Mouse (Mus musculus) liver, adult 2 months (tissue): ENCODE measurements around the gene S100a4. TPM values are rescaled to one million over a fixed set of nuclear protein-coding genes. Genes with fewer than 3 reads are reported as not detected.

ENCODE experiments used
- DNase-seq: peaks from one replicate; pipeline ENCODE4 v3.0.0-alpha.2; 2011; ENCODE audit warnings: low read depth, low spot score; ENCODE audit errors: extremely low read depth
- H3K27ac ChIP-seq: fragments of 200-500 bp; replicated peaks from 2 replicates; pipeline ENCODE4 v1.5.1; 2012; ENCODE audit warnings: low read depth, mild to moderate bottlenecking, control low read depth, inconsistent platforms, low read length; ENCODE audit not compliant: insufficient read depth
- H3K27me3 ChIP-seq: fragments of 200-500 bp; 2 replicates; pipeline ENCODE4 v1.6.1; 2012; ENCODE audit warnings: mild to moderate bottlenecking, moderate library complexity, low read length, inconsistent platforms; ENCODE audit not compliant: control insufficient read depth, insufficient read depth
- H3K36me3 ChIP-seq: fragments of 200-500 bp; 2 replicates; pipeline ENCODE4 v1.6.1; 2012; ENCODE audit warnings: low read length, inconsistent platforms; ENCODE audit not compliant: control insufficient read depth, insufficient read depth
- H3K4me1 ChIP-seq: fragments of 200-500 bp; 2 replicates; pipeline ENCODE4 v1.6.1; 2011; ENCODE audit warnings: low read length; ENCODE audit not compliant: control insufficient read depth, insufficient read depth
- H3K4me3 ChIP-seq: fragments of 200-500 bp; 2 replicates; pipeline ENCODE4 v1.5.1; 2011; ENCODE audit warnings: low read depth, mild to moderate bottlenecking, control low read depth, low read length, moderate library complexity; ENCODE audit not compliant: insufficient read depth
- H3K79me2 ChIP-seq: fragments of 200-500 bp; 2 replicates; pipeline ENCODE4 v1.6.1; 2012; ENCODE audit warnings: inconsistent platforms, mild to moderate bottlenecking, low read length, moderate library complexity; ENCODE audit not compliant: control insufficient read depth, insufficient read depth
- H3K9ac ChIP-seq: fragments of 200-500 bp; 2 replicates; pipeline ENCODE4 v1.6.1; 2012; ENCODE audit warnings: low read depth, mild to moderate bottlenecking, control low read depth, inconsistent platforms, low read length
- CTCF ChIP-seq: fragments of 200-500 bp; IDR thresholded peaks from 2 replicates; pipeline ENCODE4 v1.5.1; 2011; ENCODE audit warnings: low read depth, low read length, control low read depth
- POLR2A ChIP-seq: fragments of 200-500 bp; IDR thresholded peaks from 2 replicates; pipeline ENCODE4 v1.6.1; 2011; ENCODE audit warnings: low read length, control low read depth; ENCODE audit not compliant: insufficient read depth; ENCODE audit errors: extremely low read depth
- WGBS: fragments of 180-500 bp; shearing (Covaris S2); methylation state at CpG from one replicate; pipeline ENCODE4 v1.1.7; 2018; 5-methylcytosine and 5-hydroxymethylcytosine counted together
- polyA plus RNA-seq: library from polyadenylated mRNA; depleted of rRNA; stranded (reverse); fragments of >200 nt; gene quantifications from 2 replicates; pipeline ENCODE4 v1.2.3, GENCODE M21; 2012
- total RNA-seq: library from RNA; depleted of rRNA; stranded (reverse); fragments of >200 nt; gene quantifications from 2 replicates; pipeline ENCODE4 v1.2.3, GENCODE M21; 2014

Gene S100a4
- total and polyA plus RNA-seq, 2 experiments, result 1.0 to 2.8 TPM

DNA sequence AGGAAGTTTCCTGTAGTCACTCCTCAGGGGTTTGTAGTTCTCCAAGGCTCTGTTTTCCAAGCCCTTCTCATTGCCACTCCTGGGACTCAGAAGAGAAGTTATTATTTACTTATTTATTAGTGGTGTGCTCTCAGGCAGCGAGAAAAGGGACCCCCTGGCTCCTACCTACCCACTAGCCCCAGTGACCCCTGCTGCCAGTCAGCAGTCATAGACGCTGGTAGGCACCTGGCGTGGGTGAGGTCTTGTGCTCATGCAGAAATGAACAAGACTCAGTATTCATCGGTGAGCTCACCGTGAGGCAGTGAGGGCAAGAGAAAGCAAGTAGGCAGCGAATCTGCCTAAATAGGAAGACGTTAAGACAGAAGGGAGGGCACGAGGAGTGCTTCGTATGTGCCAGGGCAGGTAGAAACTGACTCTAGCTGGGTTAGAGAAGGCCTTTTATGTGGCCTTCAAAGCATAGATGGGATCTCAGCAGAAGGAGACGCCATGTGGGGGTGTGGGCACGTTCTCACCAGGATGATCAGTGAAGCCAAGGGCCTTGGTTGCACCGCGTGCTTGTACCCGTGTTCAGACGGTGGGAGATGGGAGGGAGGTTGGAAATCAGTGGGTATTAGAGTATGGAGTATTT is 17.4 kb upstream of the S100a4 start:
- Histone ChIP-seq H3K27me3 (no peaks in the 10 kb centered on the region), H3K9ac (no peak overlapping the region), H3K79me2 (no peaks in the 10 kb centered on the region), H3K27ac (no peak overlapping the region), H3K4me1 (no peaks in the 10 kb centered on the region), H3K36me3 (no peaks in the 10 kb centered on the region), H3K4me3 (no peak overlapping the region)
- no peak for DNase-seq
- no peak for TF ChIP-seq POLR2A
- TF ChIP-seq CTCF, result no peak
- WGBS, result 81% methylated on average over 15 of the region's 15 CpGs

DNA sequence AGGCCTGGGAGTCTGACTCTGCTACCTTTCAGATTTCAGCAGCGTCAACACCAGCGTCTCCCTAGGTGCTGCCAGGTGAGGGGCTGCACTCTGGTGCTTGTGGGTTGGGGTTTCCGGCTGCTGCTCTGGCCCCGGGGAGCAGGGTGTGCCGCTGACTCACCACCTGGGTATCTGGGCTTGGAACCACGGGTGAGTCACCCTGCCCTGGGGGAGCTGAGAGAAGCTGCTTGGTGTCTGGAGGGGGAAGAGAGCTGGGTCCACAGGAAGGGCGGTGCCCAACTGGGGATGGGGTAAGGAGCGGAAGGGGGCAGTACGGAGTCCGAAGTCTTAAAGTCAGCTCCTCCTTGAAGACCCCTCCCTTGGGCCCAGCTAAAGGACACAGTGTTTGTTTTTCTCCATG is 16.7 kb upstream of the S100a4 start:
- no peaks in the 10 kb centered on the region for H3K27me3 ChIP-seq
- WGBS, result 74% methylated on average over 10 of the region's 10 CpGs
- H3K79me2 ChIP-seq, result no peaks in the 10 kb centered on the region
- H3K9ac ChIP-seq, result no peak overlapping the region
- no peak overlapping the region for H3K4me3 ChIP-seq
- no peaks in the 10 kb centered on the region for H3K4me1 ChIP-seq
- H3K36me3 ChIP-seq, result no peaks in the 10 kb centered on the region
- DNase-seq, result peak; percentile 6
- no peak overlapping the region for H3K27ac ChIP-seq
- TF ChIP-seq POLR2A, result no peak
- TF ChIP-seq CTCF, result no peak

DNA sequence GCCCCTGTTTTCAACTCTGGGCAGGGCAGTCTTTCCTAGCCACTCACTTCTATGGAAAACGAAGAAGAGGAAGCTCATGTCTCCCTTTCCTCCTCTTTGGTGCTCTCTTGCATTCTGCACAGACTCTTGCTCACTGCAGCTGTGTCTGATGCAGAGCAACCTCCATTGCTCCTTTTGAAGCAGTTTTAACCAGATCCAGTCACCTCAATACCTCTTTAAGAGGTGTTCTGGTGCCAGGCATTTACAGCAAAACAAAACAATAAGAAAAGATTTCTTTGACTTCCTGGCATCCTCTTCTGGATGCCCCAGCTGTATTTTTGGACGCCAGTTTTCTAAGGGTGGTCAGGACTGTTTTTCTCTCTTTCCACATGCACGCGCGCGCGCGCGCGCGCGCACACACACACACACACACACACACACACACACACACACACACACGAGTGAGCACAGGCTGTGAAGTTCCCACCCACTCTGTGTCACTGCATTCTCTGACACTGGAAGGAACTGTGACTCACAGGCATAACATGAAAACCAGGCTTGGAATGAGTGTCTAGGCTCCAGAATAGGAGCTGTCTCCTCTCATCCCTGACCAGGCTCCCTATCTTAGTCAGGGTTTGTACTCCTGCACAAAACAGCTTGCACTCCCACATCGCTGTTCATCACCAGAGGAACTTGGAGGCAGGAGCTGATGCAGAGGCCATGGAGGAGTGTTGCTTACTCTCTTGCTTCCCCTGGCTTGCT is 16.0 kb upstream of the S100a4 start:
- TF ChIP-seq CTCF, result no peak
- no peak for TF ChIP-seq POLR2A
- H3K27me3 ChIP-seq, result no peaks in the 10 kb centered on the region
- 86% methylated on average over 14 of the region's 14 CpGs for WGBS
- no peaks in the 10 kb centered on the region for H3K4me1 ChIP-seq
- H3K79me2 ChIP-seq, result no peaks in the 10 kb centered on the region
- H3K9ac ChIP-seq, result no peak overlapping the region
- no peak overlapping the region for H3K4me3 ChIP-seq
- H3K27ac ChIP-seq, result no peak overlapping the region
- no peaks in the 10 kb centered on the region for H3K36me3 ChIP-seq
- no peak for DNase-seq

DNA sequence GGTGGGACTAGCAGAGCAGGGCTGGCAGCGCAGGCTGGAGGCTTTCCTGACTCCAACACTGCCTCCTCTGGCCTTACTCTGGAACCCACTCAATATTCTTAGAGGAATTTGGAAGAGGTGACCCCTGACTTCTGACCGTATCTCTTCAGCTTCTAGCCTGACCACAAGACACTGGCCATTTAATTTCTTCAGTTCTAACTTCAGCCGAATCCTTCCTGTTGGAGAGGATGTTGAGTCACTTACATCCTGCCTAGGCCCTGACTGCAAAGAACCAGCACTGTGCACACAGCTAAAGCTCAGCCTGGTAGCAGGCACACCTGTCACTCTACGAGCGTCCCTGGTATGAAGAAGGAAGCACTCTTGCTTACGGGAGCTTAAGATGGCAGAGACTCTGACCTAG is 14.2 kb upstream of the S100a4 start:
- TF ChIP-seq POLR2A (no peak), CTCF (no peak)
- H3K4me1 ChIP-seq, result no peaks in the 10 kb centered on the region
- H3K27ac ChIP-seq, result no peak overlapping the region
- no peaks in the 10 kb centered on the region for H3K27me3 ChIP-seq
- WGBS, result 77% methylated on average over 6 of the region's 6 CpGs
- H3K79me2 ChIP-seq, result no peaks in the 10 kb centered on the region
- no peaks in the 10 kb centered on the region for H3K36me3 ChIP-seq
- H3K4me3 ChIP-seq, result no peak overlapping the region
- H3K9ac ChIP-seq, result no peak overlapping the region
- no peak for DNase-seq

DNA sequence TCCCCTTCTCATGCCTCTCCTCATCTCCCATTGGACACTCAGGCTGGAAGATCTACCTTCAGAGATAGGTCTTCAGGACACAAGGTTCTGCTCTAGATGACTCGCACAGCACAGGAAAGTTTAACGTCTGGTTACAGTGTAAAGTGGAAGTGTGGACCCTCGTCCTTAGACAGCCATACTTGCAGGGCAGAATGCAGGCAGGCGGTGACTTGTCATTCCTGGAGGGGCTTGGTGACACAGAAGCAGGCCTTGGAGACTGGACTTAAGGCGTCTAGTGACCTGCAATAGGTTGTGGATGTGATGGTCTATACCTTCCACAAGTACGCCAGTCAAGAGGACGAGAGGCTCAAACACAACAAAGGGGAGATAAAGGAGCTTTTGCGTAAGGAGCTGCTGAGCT is 13.6 kb upstream of the S100a4 start, which contains the start of gene S100a2:
S100a2 (plus strand) TSS at position 301 of the 400 bp plus-strand sequence.
- 89% methylated on average over 8 of the region's 8 CpGs for WGBS
- H3K4me1 ChIP-seq, result no peaks in the 10 kb centered on the region

DNA sequence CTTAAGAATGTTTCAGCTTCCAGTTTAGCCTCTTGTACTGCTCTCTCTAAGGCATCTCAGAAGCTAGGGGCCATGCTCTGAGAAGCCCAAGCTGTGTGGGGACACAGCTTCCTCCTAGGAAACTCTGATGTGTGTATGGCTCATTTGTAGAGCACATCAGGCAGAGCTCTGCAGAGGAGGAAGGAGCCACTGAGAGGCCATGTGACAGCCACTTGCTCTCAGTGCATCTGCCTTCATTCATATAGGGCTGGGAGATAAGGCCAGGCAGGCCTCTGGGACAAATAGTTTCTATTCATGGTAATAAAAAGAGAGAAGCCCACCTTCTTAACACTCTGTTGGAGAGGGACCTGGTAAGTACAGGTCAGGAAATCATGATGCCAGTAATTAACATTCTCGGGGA is 9.1 kb upstream of the S100a4 start:
- no peak for DNase-seq
- no peaks in the 10 kb centered on the region for H3K4me1 ChIP-seq
- no peaks in the 10 kb centered on the region for H3K27me3 ChIP-seq
- no peaks in the 10 kb centered on the region for H3K36me3 ChIP-seq
- no peak overlapping the region for H3K9ac ChIP-seq
- H3K4me3 ChIP-seq, result no peak overlapping the region
- H3K79me2 ChIP-seq, result no peaks in the 10 kb centered on the region
- H3K27ac ChIP-seq, result no peak overlapping the region
- TF ChIP-seq CTCF (no peak), POLR2A (no peak)
- WGBS, result 97% methylated on average over 1 of the region's 1 CpGs

More for the DNA sequence above, 13.6 kb upstream of the S100a4 start, which contains the start of gene S100a2:
- no peaks in the 10 kb centered on the region for H3K79me2 ChIP-seq
- no peaks in the 10 kb centered on the region for H3K36me3 ChIP-seq
- no peak within 1 kb of the TSS for H3K4me3 ChIP-seq
- no peak within 1 kb of the TSS for H3K9ac ChIP-seq
- TF ChIP-seq POLR2A, result no peak
- no peak for TF ChIP-seq CTCF
- H3K27me3 ChIP-seq, result no peaks in the 10 kb centered on the region
- DNase-seq, result no peak
- H3K27ac ChIP-seq, result no peak within 1 kb of the TSS
